Mouse (Mus musculus) G1E-ER4 (cell line): ENCODE data around the gene Armh1. TPM values are rescaled to one million over a fixed set of nuclear protein-coding genes. Genes with fewer than 3 reads are reported as not detected.

Source experiments
- GATA1 ChIP-seq: IDR thresholded peaks from one replicate; pipeline ENCODE4 v1.8.0; 2012; ENCODE audit warnings: low read length, inconsistent platforms
- polyA plus RNA-seq: library from polyadenylated mRNA; stranded (reverse); fragments of >175 nt; gene quantifications from 2 replicates; pipeline ENCODE4 v1.2.3, GENCODE M21; 2012

Armh1 gene
- polyA plus RNA-seq, 1 experiment, result not detected

- TF ChIP-seq GATA1, result no peak
These were observed 49.6 kb downstream of the Armh1 start for GRCm38 (mm10) chr4:117202046-117202991.

- TF ChIP-seq GATA1, result no peak
These were observed 60.1 kb downstream of the Armh1 start for GRCm38 (mm10) chr4:117191804-117192203.

GRCm38 (mm10) chr4:117190660-117191059 lies 61.3 kb downstream of the Armh1 start:
- TF ChIP-seq GATA1, result no peak

GRCm38 (mm10) chr4:117189856-117190543 lies 61.9 kb downstream of the Armh1 start:
- TF ChIP-seq GATA1, result no peak

- TF ChIP-seq GATA1, result no peak
These were observed 62.5 kb downstream of the Armh1 start for GRCm38 (mm10) chr4:117189382-117189855.

GRCm38 (mm10) chr4:117188969-117189368 lies 63.0 kb downstream of the Armh1 start:
- no peak for TF ChIP-seq GATA1

GRCm38 (mm10) chr4:117181863-117182758 lies 69.8 kb downstream of the Armh1 start, which contains the start of gene Kif2c:
Kif2c (minus strand) TSS chr4:117182639.
- no peak for TF ChIP-seq GATA1

- TF ChIP-seq GATA1, result no peak
These were observed 82.0 kb downstream of the Armh1 start for GRCm38 (mm10) chr4:117169936-117170335.

Other genes with a start within 250 kb of the Armh1 start
- gene Eif2b3, start 232.7 kb downstream of the Armh1 start, polyA plus RNA-seq, result 4.5 and 6.2 TPM in 2 replicates
- gene Ptch2, start 156.1 kb downstream of the Armh1 start, polyA plus RNA-seq, result 0.17 and 0.18 TPM in 2 replicates
- 22.8 and 27.6 TPM in 2 replicates for gene Btbd19, start 126.4 kb downstream of the Armh1 start, polyA plus RNA-seq
- gene Tctex1d4, start 125.3 kb downstream of the Armh1 start, polyA plus RNA-seq, result 2.6 and 3.4 TPM in 2 replicates
- gene Plk3, start 118.2 kb downstream of the Armh1 start, polyA plus RNA-seq, result 6.5 and 9.7 TPM in 2 replicates
- 1,721 and 3,762 TPM in 2 replicates for gene Rps8, start 95.9 kb downstream of the Armh1 start, polyA plus RNA-seq
- 7.1 and 12.0 TPM in 2 replicates for gene Kif2c, start 69.5 kb downstream of the Armh1 start, polyA plus RNA-seq
- not detected in 2 replicates for gene Tmem53, start 174 bp downstream of the Armh1 start, polyA plus RNA-seq
- gene Rnf220, start 244.9 kb upstream of the Armh1 start, polyA plus RNA-seq, result 112 and 120 TPM in 2 replicates